Mouse (Mus musculus): Measurements from ENCODE around the gene Acvr2b.
"Not testable (repeated sequence)": the region's sequence is repeated elsewhere in the genome, so short reads cannot be mapped to it uniquely, and the experiment has no call there.

Gene Acvr2b

GRCm38 (mm10) chr9:119401801-119402214 is at the start of gene Acvr2b:
Gene Acvr2b (plus strand): TSS chr9:119402118.
- in situ Hi-C loops (cut with MboI, MseI) = no loop called here

- in situ Hi-C loops (cut with MboI, MseI) = no loop called here
These were observed 48.0 kb upstream of the Acvr2b start for GRCm38 (mm10) chr9:119353926-119354325.

GRCm38 (mm10) chr9:119355943-119356342 is 46.0 kb upstream of the Acvr2b start:
- in situ Hi-C loops (cut with MboI, MseI) = loop anchor here (5.0 kb wide), 1 partner anchor 39 kb away; no protein-coding TSS in a partner anchor

- in situ Hi-C loops (cut with MboI, MseI) = loop anchor here (5.0 kb wide), 1 partner anchor 40 kb away; no protein-coding TSS in a partner anchor
These were observed 44.4 kb upstream of the Acvr2b start, which contains the start of gene Xylb for GRCm38 (mm10) chr9:119357331-119358057. Gene Xylb (plus strand): TSS chr9:119357381.

- in situ Hi-C loops (cut with MboI, MseI) = loop anchor here (5.0 kb wide), 1 partner anchor 41 kb away; no protein-coding TSS in a partner anchor
These were observed 43.9 kb upstream of the Acvr2b start for GRCm38 (mm10) chr9:119358058-119358429.

GRCm38 (mm10) chr9:119361416-119361815 is 40.5 kb upstream of the Acvr2b start:
- in situ Hi-C loops (cut with MboI, MseI) = no loop called here

- in situ Hi-C loops (cut with MboI, MseI) = no loop called here
These were observed 38.7 kb upstream of the Acvr2b start for GRCm38 (mm10) chr9:119363229-119363628.

GRCm38 (mm10) chr9:119365284-119365683 is 36.6 kb upstream of the Acvr2b start, which contains the start of gene Slc22a14:
Gene Slc22a14 (minus strand): TSS chr9:119365553.
- in situ Hi-C loops (cut with MboI, MseI) = no loop called here

GRCm38 (mm10) chr9:119368367-119368766 is 33.6 kb upstream of the Acvr2b start:
- in situ Hi-C loops (cut with MboI, MseI) = no loop called here

GRCm38 (mm10) chr9:119370770-119371169 is 31.1 kb upstream of the Acvr2b start:
- in situ Hi-C loops (cut with MboI, MseI) = not testable (repeated sequence)

- in situ Hi-C loops (cut with MboI, MseI) = no loop called here
These were observed 30.7 kb upstream of the Acvr2b start for GRCm38 (mm10) chr9:119371251-119371650.

GRCm38 (mm10) chr9:119375008-119375407 is 26.9 kb upstream of the Acvr2b start:
- in situ Hi-C loops (cut with MboI, MseI) = no loop called here

- in situ Hi-C loops (cut with MboI, MseI) = no loop called here
These were observed 26.4 kb upstream of the Acvr2b start for GRCm38 (mm10) chr9:119375556-119375955.

GRCm38 (mm10) chr9:119378231-119378630 is 23.7 kb upstream of the Acvr2b start:
- in situ Hi-C loops (cut with MboI, MseI) = no loop called here

- in situ Hi-C loops (cut with MboI, MseI) = no loop called here
These were observed 19.3 kb upstream of the Acvr2b start for GRCm38 (mm10) chr9:119382603-119383002.

GRCm38 (mm10) chr9:119388956-119389355 is 13.0 kb upstream of the Acvr2b start:
- in situ Hi-C loops (cut with MboI, MseI) = no loop called here

- in situ Hi-C loops (cut with MboI, MseI) = no loop called here
These were observed 11.7 kb upstream of the Acvr2b start for GRCm38 (mm10) chr9:119390214-119390613.

GRCm38 (mm10) chr9:119394808-119395207 is 7.1 kb upstream of the Acvr2b start:
- in situ Hi-C loops (cut with MboI, MseI) = no loop called here

GRCm38 (mm10) chr9:119401351-119401750 is 567 bp upstream of the Acvr2b start:
- in situ Hi-C loops (cut with MboI, MseI) = no loop called here

- in situ Hi-C loops (cut with MboI, MseI) = no loop called here
These were observed 626 bp downstream of the Acvr2b start for GRCm38 (mm10) chr9:119402253-119403235.

GRCm38 (mm10) chr9:119403236-119403641 is 1.3 kb downstream of the Acvr2b start:
- in situ Hi-C loops (cut with MboI, MseI) = no loop called here

GRCm38 (mm10) chr9:119404090-119404489 is 2.2 kb downstream of the Acvr2b start:
- in situ Hi-C loops (cut with MboI, MseI) = no loop called here
